Mouse (Mus musculus) right cerebral cortex, adult 2 months (tissue): ENCODE measurements at regions not wholly inside any gene's neighbourhood (a gene's known extent, or its start where the extent isn't known, plus 50 kb on each side); places are given as distances from the start of the nearest gene placed in this dataset.

Experiments used
- DNase-seq, 2 experiments: peaks; one replicate each; pipeline ENCODE4 v3.0.0; 2021 to 2022; ENCODE audit warnings: low spot score in 2 of 2

- no peak for DNase-seq
Measured at GRCm38 (mm10) chr10:72551561-72551960, 103.1 kb upstream of the Zwint start.

GRCm38 (mm10) chr10:72573991-72574652, 80.5 kb upstream of the Zwint start:
- DNase-seq = no peak

DNA sequence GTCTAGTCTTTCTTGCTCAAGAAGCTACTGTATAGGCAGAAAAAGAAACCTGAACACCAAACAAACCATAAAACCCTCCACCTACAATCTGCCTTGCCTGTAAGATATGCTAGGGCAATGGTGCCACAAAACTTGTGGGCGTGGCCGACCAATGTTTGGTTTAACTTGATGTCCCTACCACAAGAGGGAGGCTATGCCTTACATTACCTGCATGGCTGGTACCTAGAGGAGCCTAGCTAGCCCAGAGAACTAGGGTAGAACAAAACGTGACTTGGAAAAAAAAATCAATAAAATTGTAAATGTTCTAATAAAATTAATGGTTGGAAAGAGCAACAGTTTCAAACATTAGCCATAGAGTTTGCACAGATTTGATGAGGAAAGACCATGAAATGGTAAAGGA, 76.9 kb upstream of the Zwint start:
- no peak for DNase-seq

GRCm38 (mm10) chr10:72578501-72578900, 76.1 kb upstream of the Zwint start:
- no peak for DNase-seq

DNA sequence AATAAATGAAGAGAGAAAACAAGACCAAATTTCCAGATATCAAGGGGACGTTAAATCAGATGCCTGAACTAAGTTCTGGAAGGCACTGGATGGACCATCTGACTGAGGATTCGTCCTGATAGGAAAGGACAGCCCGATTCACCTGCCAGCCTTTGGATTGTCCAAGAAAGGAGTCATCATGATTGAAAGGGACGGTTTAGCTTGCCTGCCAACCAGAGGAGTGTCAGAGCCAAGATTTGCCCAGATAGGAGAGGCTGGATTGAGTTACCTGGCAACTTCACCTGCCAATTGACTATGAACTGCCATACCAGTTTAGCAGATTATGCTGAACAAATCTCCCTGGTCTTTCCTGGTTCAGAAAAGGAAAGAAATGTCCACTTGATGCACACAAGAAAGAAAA, 73.3 kb upstream of the Zwint start:
- DNase-seq = no peak

GRCm38 (mm10) chr10:72588561-72588960, 66.1 kb upstream of the Zwint start:
- no peak for DNase-seq

DNA sequence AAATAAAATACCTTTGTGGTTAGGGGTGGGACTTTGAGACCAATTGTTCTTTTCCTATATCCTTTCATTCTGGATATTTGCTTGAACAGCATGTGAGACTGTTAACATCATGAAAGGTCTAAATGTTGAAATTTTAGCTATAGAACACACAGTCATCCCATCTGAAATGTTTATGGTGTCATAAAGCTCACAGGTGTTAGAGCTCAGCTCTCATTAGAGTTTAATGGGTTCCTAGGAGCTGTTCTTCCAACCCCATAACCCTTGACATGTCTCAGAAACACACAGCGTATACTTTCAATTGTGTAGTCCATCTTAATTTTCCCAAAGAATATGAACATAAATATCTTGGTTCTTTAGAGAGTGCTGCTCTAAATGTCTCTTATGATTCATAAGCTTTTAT, 61.6 kb upstream of the Zwint start:
- DNase-seq = no peak
